Mouse (Mus musculus) forebrain, embryonic 14.5 days (tissue): ENCODE measurements at regions not wholly inside any gene's neighbourhood (a gene's known extent, or its start where the extent isn't known, plus 50 kb on each side); places are given as distances from the start of the nearest gene placed in this dataset.
A peak's percentile ranks its signal among the peaks of the same experiment; 100 is the strongest.

Source experiments
- ATAC-seq: fragments of 200-750 bp; cut with Nextera tagmentation; 2 replicates; pipeline ENCODE4 v1.8.0; 2017; ENCODE audit warnings: mild to moderate bottlenecking, moderate library complexity
- DNase-seq: peaks from one replicate; pipeline ENCODE4 v3.0.0-alpha.2; 2015; ENCODE audit warnings: low spot score
- H3K27ac ChIP-seq: fragments of 300-500 bp; sonication (generic); 2 replicates; pipeline ENCODE4 v1.5.1; 2014; ENCODE audit warnings: low read depth, mild to moderate bottlenecking, control low read depth, low read length, moderate library complexity
- H3K27me3 ChIP-seq: fragments of 300-500 bp; sonication (generic); replicated peaks from 2 replicates; pipeline ENCODE4 v1.6.1; 2014; ENCODE audit warnings: low read length, control low read depth, mixed read lengths; ENCODE audit not compliant: control insufficient read depth, insufficient read depth
- H3K36me3 ChIP-seq: fragments of 300-500 bp; sonication (generic); 2 replicates; pipeline ENCODE4 v1.6.1; 2014; ENCODE audit warnings: low read length, control low read depth; ENCODE audit not compliant: control insufficient read depth, insufficient read depth
- H3K4me1 ChIP-seq: fragments of 300-500 bp; sonication (generic); 2 replicates; pipeline ENCODE4 v1.6.1; 2014; ENCODE audit warnings: antibody characterized with exemption, low read length, control low read depth; ENCODE audit not compliant: control insufficient read depth, insufficient read depth
- H3K4me2 ChIP-seq: fragments of 300-500 bp; sonication (generic); 2 replicates; pipeline ENCODE4 v1.6.1; 2014; ENCODE audit warnings: mild to moderate bottlenecking, control low read depth, low read length
- H3K4me3 ChIP-seq: fragments of 300-500 bp; sonication (generic); 2 replicates; pipeline ENCODE4 v1.5.1; 2014; ENCODE audit warnings: low read depth, low read length, control low read depth
- H3K9ac ChIP-seq: fragments of 300-500 bp; sonication (generic); 2 replicates; pipeline ENCODE4 v1.6.1; 2014; ENCODE audit warnings: mild to moderate bottlenecking, low read length, control low read depth, moderate library complexity
- H3K9me3 ChIP-seq: fragments of 300-500 bp; sonication (generic); replicated peaks from 2 replicates; pipeline ENCODE4 v1.6.1; 2016; ENCODE audit warnings: low read length, control low read depth, mixed read lengths; ENCODE audit not compliant: control insufficient read depth
- WGBS: fragments of 180-500 bp; shearing (Covaris S2); extraction: QIAGEN DNeasy Blood & Tissue Kit; methylation state at CpG from one replicate; pipeline ENCODE4 v1.1.7; 2014; 5-methylcytosine and 5-hydroxymethylcytosine counted together

DNA sequence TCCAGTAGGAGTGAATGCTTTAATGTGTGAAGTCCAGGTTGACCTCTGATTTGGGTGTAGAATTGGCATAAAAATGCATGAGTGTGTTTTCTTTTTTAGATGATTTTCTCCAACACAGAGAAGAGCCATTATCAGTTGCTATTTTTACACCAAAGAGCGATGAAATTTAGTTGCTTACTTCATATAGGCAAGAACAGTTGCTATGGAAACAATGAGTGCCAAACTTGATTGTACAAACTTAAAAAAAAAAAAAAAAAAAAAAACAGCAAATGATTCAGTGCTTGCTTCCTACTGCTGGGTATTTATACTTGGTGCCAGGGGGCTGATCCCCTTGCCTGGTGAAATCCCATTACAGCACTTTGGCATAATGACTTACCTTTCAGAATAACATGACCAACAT, 268.0 kb downstream of the Sec23a start:
- Histone ChIP-seq H3K9ac (no peak overlapping the region), H3K4me3 (no peak overlapping the region), H3K27me3 (no peaks in the 10 kb centered on the region), H3K36me3 (no peaks in the 10 kb centered on the region), H3K4me1 (no peaks in the 10 kb centered on the region), H3K9me3 (no peaks in the 10 kb centered on the region), H3K27ac (no peak overlapping the region), H3K4me2 (no peak overlapping the region)
- DNase-seq (peak; percentile 38), ATAC-seq (no peak)
- WGBS = 76% methylated on average over 1 of the region's 1 CpGs

DNA sequence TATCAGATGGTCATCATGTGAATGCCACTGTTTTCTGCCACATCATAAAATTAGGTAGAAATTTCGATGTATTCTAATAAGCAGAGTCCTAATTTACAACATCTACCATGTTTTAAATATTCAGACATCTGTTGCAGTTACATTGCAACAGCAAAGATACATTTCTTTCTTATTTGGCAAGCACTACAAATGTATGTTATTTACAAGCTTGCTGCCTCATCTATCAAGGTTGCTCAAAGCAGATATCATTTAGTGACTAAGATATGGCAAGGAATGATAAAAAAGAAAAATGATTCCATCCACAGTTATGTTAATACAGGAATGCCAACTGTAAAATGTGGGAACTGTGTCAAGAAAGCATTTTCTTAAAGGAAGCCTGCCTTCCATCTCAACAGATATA, 283.7 kb downstream of the Sec23a start:
- no peak overlapping the region for H3K4me3 ChIP-seq
- H3K9me3 ChIP-seq = no peaks in the 10 kb centered on the region
- no peaks in the 10 kb centered on the region for H3K36me3 ChIP-seq
- no peak overlapping the region for H3K4me2 ChIP-seq
- H3K27me3 ChIP-seq = no peaks in the 10 kb centered on the region
- H3K9ac ChIP-seq = no peak overlapping the region
- H3K27ac ChIP-seq = no peak overlapping the region
- ATAC-seq (no peak), DNase-seq (peak; percentile 25)
- WGBS = 71% methylated on average over 1 of the region's 1 CpGs
- H3K4me1 ChIP-seq = no peaks in the 10 kb centered on the region

DNA sequence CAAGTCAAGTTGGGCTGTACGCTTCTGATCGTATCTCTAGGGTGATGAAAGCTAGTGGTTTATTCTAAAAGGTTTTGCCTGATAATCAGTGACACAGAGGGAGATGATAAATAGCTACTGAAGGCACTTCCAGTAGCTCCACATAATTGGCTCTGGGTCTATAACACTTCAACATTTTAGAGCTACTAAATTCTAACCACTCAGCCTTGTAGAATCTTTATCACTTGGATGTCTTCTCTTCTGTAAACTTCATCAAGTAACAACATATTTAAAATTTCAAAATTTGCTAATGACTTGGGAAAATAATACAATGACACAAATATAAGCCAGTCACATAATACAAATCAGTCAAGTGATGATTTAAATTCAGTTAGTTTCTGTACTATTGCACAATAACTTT, 284.3 kb downstream of the Sec23a start:
- WGBS = 94% methylated on average over 2 of the region's 2 CpGs
- H3K36me3 ChIP-seq = no peaks in the 10 kb centered on the region
- no peak overlapping the region for H3K4me2 ChIP-seq
- H3K4me1 ChIP-seq = no peaks in the 10 kb centered on the region
- no peak overlapping the region for H3K27ac ChIP-seq
- H3K27me3 ChIP-seq = no peaks in the 10 kb centered on the region
- ATAC-seq (no peak), DNase-seq (no peak)
- H3K4me3 ChIP-seq = no peak overlapping the region
- no peaks in the 10 kb centered on the region for H3K9me3 ChIP-seq
- no peak overlapping the region for H3K9ac ChIP-seq

DNA sequence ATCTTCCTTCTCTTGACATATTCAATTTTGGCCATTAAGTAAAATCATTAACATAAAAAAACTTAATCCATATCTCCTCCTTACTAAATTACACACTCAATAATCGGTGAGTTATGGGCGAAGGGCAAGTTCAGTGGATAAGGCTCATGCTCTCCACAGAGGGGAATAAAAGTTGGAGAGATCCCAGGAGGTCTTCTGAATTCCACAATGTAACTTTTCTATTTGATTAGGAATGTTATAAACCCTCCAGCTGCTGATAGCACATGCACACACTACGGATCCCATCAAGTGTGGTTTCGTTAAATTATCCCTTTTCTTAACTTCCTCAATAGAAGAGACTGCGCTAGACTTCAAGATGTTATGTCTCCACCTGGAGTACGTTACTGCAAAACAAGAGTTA, 293.9 kb downstream of the Sec23a start:
- Histone ChIP-seq H3K27ac (no peak overlapping the region), H3K36me3 (no peaks in the 10 kb centered on the region), H3K4me3 (no peak overlapping the region), H3K4me1 (no peaks in the 10 kb centered on the region), H3K4me2 (no peak overlapping the region), H3K9me3 (no peaks in the 10 kb centered on the region), H3K27me3 (no peaks in the 10 kb centered on the region), H3K9ac (no peak overlapping the region)
- WGBS = 91% methylated on average over 6 of the region's 6 CpGs
- ATAC-seq (no peak), DNase-seq (no peak)

DNA sequence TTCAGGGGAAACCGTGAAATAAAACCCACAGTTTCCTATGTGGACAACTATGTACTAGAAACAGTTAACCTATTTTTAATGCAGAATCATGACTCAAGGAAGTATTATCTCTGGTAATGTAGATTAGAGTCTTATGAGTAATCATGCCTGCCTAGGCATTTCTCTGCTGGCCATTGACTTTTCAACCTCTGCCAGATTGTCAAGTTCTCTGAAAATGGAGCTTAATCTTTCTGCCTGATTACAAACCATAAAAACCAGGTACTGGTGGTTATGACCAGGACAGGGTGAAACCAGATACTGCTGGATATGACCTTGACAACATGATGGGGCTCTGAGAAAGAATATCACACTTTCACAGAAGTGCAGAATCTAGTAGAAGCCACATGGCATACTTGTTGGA, 297.6 kb downstream of the Sec23a start:
- ATAC-seq (no peak), DNase-seq (no peak)
- no peaks in the 10 kb centered on the region for H3K27me3 ChIP-seq
- H3K4me3 ChIP-seq = no peak overlapping the region
- 91% methylated on average over 1 of the region's 1 CpGs for WGBS
- no peaks in the 10 kb centered on the region for H3K9me3 ChIP-seq
- no peak overlapping the region for H3K4me2 ChIP-seq
- no peaks in the 10 kb centered on the region for H3K36me3 ChIP-seq
- no peak overlapping the region for H3K9ac ChIP-seq
- no peak overlapping the region for H3K27ac ChIP-seq
- no peaks in the 10 kb centered on the region for H3K4me1 ChIP-seq

DNA sequence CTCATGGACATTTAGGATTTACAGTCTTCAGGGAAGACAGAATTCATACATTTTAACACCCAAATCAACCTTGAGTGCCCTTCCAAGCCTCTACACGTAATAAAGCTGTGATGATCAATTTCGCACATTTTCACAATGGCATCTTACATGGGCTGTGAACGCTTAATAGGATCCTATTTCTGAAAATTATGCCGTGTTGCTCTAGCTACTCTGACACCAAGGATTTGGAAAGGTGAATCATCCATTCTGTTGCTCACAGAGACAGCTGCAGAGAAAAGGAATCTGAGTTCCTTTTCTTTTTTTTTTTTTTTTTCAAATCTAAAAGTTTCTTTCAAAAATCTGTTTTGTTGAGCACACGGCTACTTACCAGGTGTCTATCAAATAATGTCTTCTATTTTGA, 316.1 kb downstream of the Sec23a start:
- no peaks in the 10 kb centered on the region for H3K36me3 ChIP-seq
- DNase-seq (no peak), ATAC-seq (no peak)
- no peak overlapping the region for H3K9ac ChIP-seq
- H3K4me1 ChIP-seq = no peaks in the 10 kb centered on the region
- no peaks in the 10 kb centered on the region for H3K27me3 ChIP-seq
- no peak overlapping the region for H3K27ac ChIP-seq
- no peak overlapping the region for H3K4me3 ChIP-seq
- no peak overlapping the region for H3K4me2 ChIP-seq
- no peaks in the 10 kb centered on the region for H3K9me3 ChIP-seq
- WGBS = 82% methylated on average over 5 of the region's 5 CpGs

DNA sequence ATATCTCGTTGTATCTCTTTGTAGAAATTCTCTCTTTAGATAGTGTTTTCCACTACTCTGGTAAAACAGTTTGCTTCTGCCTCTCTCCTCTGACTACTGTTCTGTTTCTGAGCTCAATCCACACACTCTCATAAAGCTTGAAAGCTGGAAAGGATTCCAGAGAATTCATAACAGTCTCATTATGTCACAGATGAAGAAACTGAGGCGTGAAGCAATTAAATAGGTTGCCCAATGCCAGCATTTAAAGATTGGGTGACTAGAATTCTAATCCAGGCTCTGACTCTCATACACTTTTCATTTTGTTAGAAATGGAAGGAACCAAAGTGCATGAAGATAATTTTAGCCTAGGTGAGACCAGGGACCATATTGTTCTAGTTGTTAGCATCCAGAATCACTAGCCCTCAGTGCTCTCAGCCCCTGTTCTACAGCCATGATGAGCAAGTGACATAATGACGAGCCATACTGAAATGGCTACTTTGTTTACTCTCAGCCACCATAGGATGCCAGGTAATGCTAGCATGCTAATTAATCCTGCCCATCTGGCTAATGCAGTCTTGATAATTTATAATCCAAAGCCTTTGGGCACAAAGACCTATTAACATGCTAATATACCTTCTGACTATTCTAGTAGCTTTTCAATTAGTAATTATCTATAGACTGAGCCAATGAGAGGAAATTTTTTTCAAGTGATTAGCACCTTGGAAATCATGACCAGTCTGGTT, 341.7 kb downstream of the Sec23a start:
- ATAC-seq = peak; percentile 95
- Histone ChIP-seq H3K4me1 (peaks cover 4% of the 10 kb centered on the region; the same call in 1 of the 2 replicates), H3K36me3 (no peaks in the 10 kb centered on the region), H3K9ac (no peak overlapping the region), H3K9me3 (no peaks in the 10 kb centered on the region), H3K4me2 (no peak overlapping the region), H3K4me3 (no peak overlapping the region), H3K27ac (peak overlapping the region; percentile 58), H3K27me3 (no peaks in the 10 kb centered on the region)
- DNase-seq = peak; percentile 91
- WGBS = 34% methylated on average over 3 of the region's 3 CpGs

DNA sequence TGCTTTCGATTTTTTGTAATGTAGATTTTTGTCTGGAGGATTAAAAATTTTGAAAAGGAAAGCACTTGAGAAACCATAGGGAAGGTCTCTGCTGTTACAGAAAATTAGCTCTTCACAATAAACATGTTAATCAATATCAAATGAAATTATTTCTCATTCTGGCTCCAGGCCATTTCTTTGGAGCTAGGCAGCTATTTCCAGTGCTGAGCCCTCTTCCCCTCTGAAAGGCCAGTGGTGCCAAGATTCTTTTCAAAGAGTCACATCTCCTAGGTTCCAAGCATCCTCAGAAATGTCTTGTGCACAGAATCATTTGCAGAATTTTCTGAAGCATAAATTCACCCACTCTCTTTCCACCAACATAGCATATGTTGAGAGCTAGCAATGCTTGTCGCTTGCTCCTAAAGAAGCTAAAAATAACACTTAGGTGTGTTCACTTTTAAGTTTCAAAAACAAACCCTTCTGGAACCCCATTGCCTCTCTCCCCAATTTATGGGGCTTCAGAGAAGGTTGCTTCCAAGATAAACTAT, 357.2 kb downstream of the Sec23a start:
- 63% methylated on average over 2 of the region's 2 CpGs for WGBS
- no peaks in the 10 kb centered on the region for H3K9me3 ChIP-seq
- H3K4me3 ChIP-seq = no peak overlapping the region
- H3K27me3 ChIP-seq = no peaks in the 10 kb centered on the region
- H3K9ac ChIP-seq = no peak overlapping the region
- no peak overlapping the region for H3K27ac ChIP-seq
- DNase-seq (peak; percentile 51), ATAC-seq (no peak)
- H3K4me1 ChIP-seq = peaks cover 8% of the 10 kb centered on the region; the same call in 1 of the 2 replicates
- H3K36me3 ChIP-seq = no peaks in the 10 kb centered on the region
- no peak overlapping the region for H3K4me2 ChIP-seq

DNA sequence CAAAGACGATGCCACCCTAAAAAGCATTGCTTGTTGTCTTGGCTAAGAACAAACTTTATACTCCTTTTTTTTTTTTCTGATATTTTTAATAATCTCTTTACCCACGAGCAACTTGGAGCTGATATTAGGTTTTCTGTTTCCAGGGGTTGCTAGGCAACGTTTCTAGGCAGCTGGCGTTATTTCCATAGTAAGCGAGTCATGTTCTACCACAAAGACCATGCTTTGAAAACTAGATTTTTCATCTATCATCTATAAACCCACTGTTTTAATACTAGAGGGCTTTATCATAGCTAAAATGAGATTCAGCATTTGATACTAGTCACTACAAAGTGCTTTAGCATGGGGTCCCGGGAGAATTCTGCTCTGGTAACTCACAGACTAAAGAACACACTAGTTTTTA, 358.1 kb downstream of the Sec23a start:
- DNase-seq = peak; percentile 67
- WGBS = 54% methylated on average over 6 of the region's 6 CpGs
- Histone ChIP-seq H3K36me3 (no peaks in the 10 kb centered on the region), H3K4me2 (no peak overlapping the region), H3K9ac (no peak overlapping the region), H3K4me3 (no peak overlapping the region), H3K27ac (no peak overlapping the region), H3K4me1 (peaks cover 8% of the 10 kb centered on the region; the same call in 1 of the 2 replicates), H3K9me3 (no peaks in the 10 kb centered on the region), H3K27me3 (no peaks in the 10 kb centered on the region)
- peak; percentile 60; the same call in 1 of the 2 replicates for ATAC-seq
